Mouse (Mus musculus) forebrain, embryonic 13.5 days (tissue): ENCODE measurements around the gene Gm3739. TPM values are rescaled to one million over a fixed set of nuclear protein-coding genes. Genes with fewer than 3 reads are reported as not detected.
"Not testable (repeated sequence)": the region's sequence is repeated elsewhere in the genome, so short reads cannot be mapped to it uniquely, and the experiment has no call there.

Source experiments
- ATAC-seq: fragments of 200-750 bp; cut with Nextera tagmentation; 2 replicates; pipeline ENCODE4 v1.8.0; 2017
- H3K27ac ChIP-seq: fragments of 300-500 bp; sonication (generic); 2 replicates; pipeline ENCODE4 v1.5.1; 2015; ENCODE audit warnings: inconsistent platforms, mild to moderate bottlenecking, moderate library complexity
- H3K27me3 ChIP-seq: fragments of 300-500 bp; sonication (generic); 2 replicates; pipeline ENCODE4 v1.6.1; 2015; ENCODE audit warnings: mild to moderate bottlenecking, inconsistent platforms
- H3K36me3 ChIP-seq: fragments of 300-500 bp; sonication (generic); 2 replicates; pipeline ENCODE4 v1.6.1; 2015; ENCODE audit warnings: mild to moderate bottlenecking, inconsistent platforms; ENCODE audit not compliant: poor library complexity, severe bottlenecking
- H3K4me1 ChIP-seq: fragments of 300-500 bp; sonication (generic); 2 replicates; pipeline ENCODE4 v1.6.1; 2015; ENCODE audit warnings: inconsistent platforms
- H3K4me2 ChIP-seq: fragments of 300-500 bp; sonication (generic); 2 replicates; pipeline ENCODE4 v1.6.1; 2015; ENCODE audit warnings: inconsistent platforms, mild to moderate bottlenecking, moderate library complexity
- H3K4me3 ChIP-seq: fragments of 300-500 bp; sonication (generic); 2 replicates; pipeline ENCODE4 v1.5.1; 2015; ENCODE audit warnings: mild to moderate bottlenecking, inconsistent platforms
- H3K9ac ChIP-seq: fragments of 300-500 bp; sonication (generic); 2 replicates; pipeline ENCODE4 v1.6.1; 2015; ENCODE audit warnings: mild to moderate bottlenecking, inconsistent platforms
- H3K9me3 ChIP-seq: fragments of 300-500 bp; sonication (generic); replicated peaks from 2 replicates; pipeline ENCODE4 v1.6.1; 2016; ENCODE audit warnings: inconsistent platforms
- WGBS: fragments of 180-500 bp; shearing (Covaris S2); methylation state at CpG from one replicate; pipeline ENCODE4 v1.1.7; 2015; 5-methylcytosine and 5-hydroxymethylcytosine counted together
- polyA plus RNA-seq: library from polyadenylated mRNA; unstranded; fragments of >200 nt; fragmentation: Nextera tagmentation; extraction: Ambion mirVana; gene quantifications from 2 replicates; pipeline ENCODE4 v1.2.1, GENCODE M21; 2015

Gm3739 gene
- polyA plus RNA-seq: 3.8 and 3.9 TPM in 2 replicates

GRCm38 (mm10) chr14:7314661-7315060, at the start of gene Gm3739:
Gene Gm3739 (minus strand): TSS chr14:7315049.
- not testable (repeated sequence) for H3K36me3 ChIP-seq, H3K27me3 ChIP-seq, ATAC-seq, H3K4me1 ChIP-seq, H3K27ac ChIP-seq, H3K9me3 ChIP-seq
- Histone ChIP-seq H3K4me3 (peak within 1 kb of the TSS; percentile 49), H3K4me2 (peak within 1 kb of the TSS; percentile 64), H3K9ac (peak within 1 kb of the TSS; percentile 70)
- 0% methylated on average over 5 of the region's 35 CpGs for WGBS

DNA sequence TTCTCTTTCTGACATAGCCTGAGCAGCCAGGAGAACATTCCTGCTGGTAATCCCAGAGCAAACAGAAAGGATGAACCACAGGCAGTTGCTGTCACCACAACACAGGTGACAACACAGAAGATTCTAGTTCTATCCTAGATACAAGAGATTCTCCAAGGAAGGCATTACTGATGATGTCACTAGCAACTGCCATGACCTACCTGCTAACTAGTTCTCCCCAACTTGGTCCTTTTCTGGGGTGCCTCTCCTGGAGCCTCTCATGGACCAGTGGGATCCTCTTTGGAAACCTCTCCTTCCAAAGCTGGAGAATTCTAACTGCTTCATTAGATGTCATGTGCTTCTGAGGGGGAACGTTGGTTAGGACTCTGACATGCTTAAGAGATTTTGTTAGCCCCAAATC, 17.4 kb upstream of the Gm3739 start, which contains the start of gene Gm5797:
Gene Gm5797 (minus strand): TSS at position 101 of the 400 bp plus-strand sequence.
- not testable (repeated sequence) for H3K9ac ChIP-seq, H3K4me2 ChIP-seq, H3K4me3 ChIP-seq, H3K27me3 ChIP-seq, ATAC-seq, H3K9me3 ChIP-seq, H3K36me3 ChIP-seq, H3K4me1 ChIP-seq, H3K27ac ChIP-seq
- WGBS: no CpG with 5 or more reads among the region's 1 CpGs

DNA sequence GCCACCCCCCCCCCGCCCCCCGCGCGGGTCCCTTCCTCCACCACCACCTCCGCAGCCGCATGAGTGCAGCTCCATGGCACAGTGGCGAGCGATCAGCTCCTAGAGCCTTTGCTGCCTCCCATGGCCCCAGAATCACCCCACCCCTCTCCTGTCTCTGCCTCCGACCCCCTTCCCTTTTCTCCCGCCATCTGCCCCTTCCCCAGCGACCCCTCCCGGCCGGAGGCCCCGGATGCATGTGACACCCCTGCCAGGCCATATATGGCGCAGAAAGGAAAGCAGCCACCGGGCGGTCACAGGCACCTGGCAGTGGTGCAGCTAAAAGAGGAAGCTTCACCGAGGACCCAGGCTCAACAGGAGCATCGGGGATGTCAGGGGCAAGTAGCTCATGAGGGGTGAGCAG, 244 bp upstream of the Gm3739 start:
- H3K4me1 ChIP-seq, H3K9me3 ChIP-seq, ATAC-seq, H3K36me3 ChIP-seq, H3K27me3 ChIP-seq, H3K27ac ChIP-seq: not testable (repeated sequence)
- Histone ChIP-seq H3K4me3 (peak overlapping the region; percentile 49), H3K4me2 (peak overlapping the region; percentile 64), H3K9ac (peak overlapping the region; percentile 70)
- WGBS: 1% methylated on average over 11 of the region's 19 CpGs

DNA sequence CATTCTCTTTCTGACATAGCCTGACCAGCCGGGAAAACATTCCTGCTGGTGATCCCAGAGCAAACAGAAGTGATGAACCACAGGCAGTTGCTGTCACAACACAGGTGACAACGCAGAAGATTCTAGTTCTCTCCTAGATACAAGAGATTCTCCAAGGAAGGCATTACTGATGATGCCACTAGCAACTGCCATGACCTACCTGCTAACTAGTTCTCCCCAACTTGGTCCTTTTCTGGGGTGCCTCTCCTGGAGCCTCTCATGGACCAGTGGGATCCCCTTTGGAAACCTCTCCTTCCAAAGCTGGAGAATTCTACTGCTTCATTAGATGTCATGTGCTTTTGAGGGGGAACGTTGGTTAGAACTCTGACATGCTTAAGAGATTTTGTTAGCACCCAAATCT, 50.2 kb downstream of the Gm3739 start, which contains the start of gene Gm3727:
Gene Gm3727 (minus strand): TSS at position 101 of the 400 bp plus-strand sequence.
- not testable (repeated sequence) for H3K9ac ChIP-seq, H3K4me3 ChIP-seq, H3K36me3 ChIP-seq, ATAC-seq, H3K27ac ChIP-seq, H3K9me3 ChIP-seq, H3K27me3 ChIP-seq, H3K4me1 ChIP-seq, H3K4me2 ChIP-seq
- WGBS: 81% methylated on average over 3 of the region's 3 CpGs

Other genes with a start within 250 kb of the Gm3739 start
- gene Gm3696, start 214.4 kb downstream of the Gm3739 start, polyA plus RNA-seq: 4.0 and 4.5 TPM in 2 replicates
- not detected in 2 replicates for gene Gm6676, start 189.6 kb downstream of the Gm3739 start, polyA plus RNA-seq
- 4.9 and 5.5 TPM in 2 replicates for gene Gm3512, start 140.5 kb downstream of the Gm3739 start, polyA plus RNA-seq
- not detected in 2 replicates for gene Gm16434, start 120.5 kb downstream of the Gm3739 start, polyA plus RNA-seq
- not detected in 2 replicates for gene Gm3727, start 50.3 kb downstream of the Gm3739 start, polyA plus RNA-seq
- not detected in 2 replicates for gene Gm5797, start 17.3 kb upstream of the Gm3739 start, polyA plus RNA-seq
- not detected in 2 replicates for gene Gm8374, start 50.1 kb upstream of the Gm3739 start, polyA plus RNA-seq
- not detected in 2 replicates for gene Gm3755, start 135.9 kb upstream of the Gm3739 start, polyA plus RNA-seq
- gene Gm3752, start 168.7 kb upstream of the Gm3739 start, polyA plus RNA-seq: 4.6 and 7.4 TPM in 2 replicates